Mouse (Mus musculus) forebrain, embryonic 16.5 days (tissue): ENCODE measurements around the gene Pold4. TPM values are rescaled to one million over a fixed set of nuclear protein-coding genes. Genes with fewer than 3 reads are reported as not detected.
"Not testable (repeated sequence)": the region's sequence is repeated elsewhere in the genome, so short reads cannot be mapped to it uniquely, and the experiment has no call there.

Source experiments
- ATAC-seq: fragments of 200-750 bp; cut with Nextera tagmentation; 2 replicates; pipeline ENCODE4 v1.8.0; 2017; ENCODE audit warnings: mild to moderate bottlenecking, moderate library complexity
- H3K27ac ChIP-seq: fragments of 300-500 bp; sonication (generic); 2 replicates; pipeline ENCODE4 v1.5.1; 2014; ENCODE audit warnings: low read length, control low read depth
- H3K27me3 ChIP-seq: fragments of 300-500 bp; sonication (generic); replicated peaks from 2 replicates; pipeline ENCODE4 v1.6.1; 2014; ENCODE audit warnings: low read length; ENCODE audit not compliant: control insufficient read depth, insufficient read depth
- H3K36me3 ChIP-seq: fragments of 300-500 bp; sonication (generic); 2 replicates; pipeline ENCODE4 v1.6.1; 2014; ENCODE audit not compliant: control insufficient read depth, insufficient read depth
- H3K4me1 ChIP-seq: fragments of 300-500 bp; sonication (generic); replicated peaks from 2 replicates; pipeline ENCODE4 v1.6.1; 2014; ENCODE audit warnings: low read length; ENCODE audit not compliant: control insufficient read depth, insufficient read depth
- H3K4me2 ChIP-seq: fragments of 300-500 bp; sonication (generic); 2 replicates; pipeline ENCODE4 v1.6.1; 2014; ENCODE audit warnings: mild to moderate bottlenecking, low read length, control low read depth
- H3K4me3 ChIP-seq: fragments of 300-500 bp; sonication (generic); replicated peaks from 2 replicates; pipeline ENCODE4 v1.5.1; 2014; ENCODE audit warnings: mild to moderate bottlenecking, low read length, control low read depth
- H3K9ac ChIP-seq: fragments of 300-500 bp; sonication (generic); replicated peaks from 2 replicates; pipeline ENCODE4 v1.6.1; 2014; ENCODE audit warnings: low read depth, low read length, control low read depth
- H3K9me3 ChIP-seq: fragments of 300-500 bp; sonication (generic); 2 replicates; pipeline ENCODE4 v1.6.1; 2016; ENCODE audit warnings: low read length; ENCODE audit not compliant: control insufficient read depth
- WGBS: fragments of 180-500 bp; shearing (Covaris S2); extraction: QIAGEN DNeasy Blood & Tissue Kit; methylation state at CpG from one replicate; pipeline ENCODE4 v1.1.7; 2014; 5-methylcytosine and 5-hydroxymethylcytosine counted together
- polyA plus RNA-seq: library from polyadenylated mRNA; unstranded; fragments of >200 nt; fragmentation: Nextera tagmentation; extraction: Ambion mirVana; gene quantifications from 2 replicates; pipeline ENCODE4 v1.2.1, GENCODE M21; 2015

The Pold4 gene
- polyA plus RNA-seq, 1 experiment from 2014 or later: 21.9 TPM

DNA sequence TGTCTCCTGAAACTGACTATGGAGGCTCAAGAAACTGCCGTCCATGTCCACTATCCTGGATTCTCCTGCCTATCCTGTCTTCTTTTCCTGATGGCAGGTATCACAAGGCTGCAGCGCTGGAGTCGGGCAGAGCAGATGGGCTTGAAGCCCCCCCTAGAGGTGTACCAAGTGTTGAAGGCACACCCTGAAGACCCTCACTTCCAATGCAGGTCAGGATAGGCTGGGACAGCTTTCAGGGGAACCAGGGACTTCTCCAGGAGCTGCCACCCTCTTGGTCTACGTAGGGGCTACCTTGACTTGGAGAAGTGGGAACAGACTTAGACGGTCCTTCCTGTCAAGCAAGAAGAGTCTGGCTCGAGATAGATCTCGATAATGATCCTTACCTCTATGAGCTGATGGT, 952 bp downstream of the Pold4 start:
- Histone ChIP-seq H3K27ac (no peak overlapping the region), H3K9me3 (no peaks in the 10 kb centered on the region), H3K4me3 (no peak overlapping the region; the same call in 1 of the 2 replicates), H3K27me3 (peaks cover 10% of the 10 kb centered on the region), H3K9ac (no peak overlapping the region), H3K36me3 (no peaks in the 10 kb centered on the region), H3K4me1 (peaks cover 11% of the 10 kb centered on the region), H3K4me2 (peak overlapping the region; percentile 68; the same call in 1 of the 2 replicates)
- ATAC-seq: no peak
- 78% methylated on average over 7 of the region's 7 CpGs for WGBS

DNA sequence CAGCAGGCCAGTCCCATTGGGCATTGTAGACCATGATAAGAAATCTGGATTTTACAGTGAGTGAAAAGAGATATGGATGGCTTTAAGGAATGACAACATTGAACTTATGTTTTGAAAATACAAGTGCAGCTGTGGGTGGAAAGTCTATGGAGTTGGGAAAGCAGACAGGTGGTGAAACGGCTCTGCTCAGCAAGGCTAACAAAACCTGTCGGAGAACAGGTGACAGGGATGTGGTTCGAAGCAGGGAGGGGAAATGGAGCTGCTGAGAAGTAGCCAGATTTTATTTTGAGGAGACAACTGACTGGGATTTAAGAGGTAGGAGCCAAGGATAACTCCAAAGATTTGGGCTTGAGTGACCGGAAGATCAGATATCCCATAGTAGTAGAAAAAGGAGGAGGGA, 2.8 kb downstream of the Pold4 start:
- Histone ChIP-seq H3K27ac (no peak overlapping the region), H3K9ac (no peak overlapping the region), H3K4me2 (no peak overlapping the region), H3K9me3 (no peaks in the 10 kb centered on the region), H3K4me1 (peaks cover 11% of the 10 kb centered on the region), H3K4me3 (no peak overlapping the region), H3K27me3 (peaks cover 3% of the 10 kb centered on the region), H3K36me3 (no peaks in the 10 kb centered on the region)
- WGBS: 74% methylated on average over 4 of the region's 4 CpGs
- ATAC-seq: no peak

DNA sequence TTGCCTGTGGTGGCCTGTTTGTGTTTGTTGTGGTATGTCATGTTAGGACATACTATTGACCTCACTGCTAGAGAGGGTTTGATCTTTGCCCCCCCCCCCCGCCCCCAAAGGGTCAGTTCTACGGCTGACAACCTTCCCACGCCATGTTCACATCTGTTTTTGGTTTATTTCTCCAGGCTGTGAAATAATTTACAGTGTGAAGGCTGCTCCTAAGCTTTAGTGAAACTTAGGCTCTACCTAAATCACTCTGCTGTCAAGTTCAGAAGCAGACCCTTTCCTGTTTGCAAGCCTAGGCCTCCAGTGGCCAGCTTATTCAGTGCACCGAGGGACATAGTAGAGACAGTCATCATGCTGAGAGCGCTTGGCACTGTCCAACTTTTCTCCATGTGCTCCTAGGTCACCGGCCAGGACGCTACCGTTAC, 8.6 kb downstream of the Pold4 start:
- H3K9me3 ChIP-seq: no peaks in the 10 kb centered on the region
- H3K4me1 ChIP-seq: no peaks in the 10 kb centered on the region

DNA sequence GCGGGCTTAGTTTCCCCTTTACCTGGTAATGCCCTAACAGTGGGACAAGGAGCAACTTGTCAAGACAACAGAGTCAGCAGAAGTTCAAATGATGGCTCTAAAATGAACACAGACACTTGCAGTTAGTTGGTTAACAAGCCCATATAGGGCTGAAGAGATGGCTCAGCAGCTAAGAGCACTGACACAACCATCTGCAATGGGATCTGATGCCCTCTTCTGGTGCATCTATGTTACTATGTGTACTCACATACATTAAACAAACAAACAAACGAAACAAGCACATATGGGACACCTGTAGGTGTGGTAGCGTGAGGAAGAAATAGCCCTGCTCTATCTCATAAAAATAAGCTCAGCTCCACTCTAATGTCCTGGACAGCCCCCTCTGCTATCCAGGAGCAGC, 10.7 kb downstream of the Pold4 start:
- H3K9me3 ChIP-seq: no peaks in the 10 kb centered on the region
- WGBS: 56% methylated on average over 3 of the region's 3 CpGs
- no peak overlapping the region for H3K4me2 ChIP-seq
- no peaks in the 10 kb centered on the region for H3K27me3 ChIP-seq
- no peak for ATAC-seq
- H3K9ac ChIP-seq: no peak overlapping the region
- H3K4me1 ChIP-seq: no peaks in the 10 kb centered on the region
- H3K27ac ChIP-seq: no peak overlapping the region
- no peaks in the 10 kb centered on the region for H3K36me3 ChIP-seq
- H3K4me3 ChIP-seq: no peak overlapping the region

More for the DNA sequence above, 8.6 kb downstream of the Pold4 start:
- no peak for ATAC-seq
- Histone ChIP-seq H3K36me3 (no peaks in the 10 kb centered on the region), H3K9ac (no peak overlapping the region), H3K27ac (no peak overlapping the region), H3K27me3 (no peaks in the 10 kb centered on the region), H3K4me2 (no peak overlapping the region), H3K4me3 (no peak overlapping the region)
- 78% methylated on average over 8 of the region's 8 CpGs for WGBS

DNA sequence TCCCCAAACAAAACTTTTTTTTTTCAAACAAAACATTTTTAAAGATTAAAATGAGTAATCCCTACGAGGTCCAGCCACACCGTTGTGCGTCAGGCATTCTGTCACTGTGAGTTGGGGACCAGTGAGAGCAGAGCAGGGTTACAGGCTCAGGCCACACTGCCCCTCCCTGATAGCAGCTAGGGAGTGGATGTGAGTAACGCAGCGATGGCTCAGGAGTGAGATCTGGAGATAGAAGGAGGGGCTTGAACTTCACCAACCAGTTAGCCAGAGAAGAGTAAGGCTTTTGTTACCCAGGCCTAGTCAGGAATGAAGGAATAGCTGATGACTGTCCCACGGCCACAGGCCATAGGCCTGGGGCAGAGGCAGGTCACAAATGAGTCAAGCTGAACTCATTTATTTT, 13.1 kb downstream of the Pold4 start:
- no peak for ATAC-seq
- H3K4me1 ChIP-seq: no peaks in the 10 kb centered on the region
- H3K9me3 ChIP-seq: no peaks in the 10 kb centered on the region
- H3K4me2 ChIP-seq: no peak overlapping the region
- no peaks in the 10 kb centered on the region for H3K27me3 ChIP-seq
- WGBS: 81% methylated on average over 6 of the region's 6 CpGs
- H3K9ac ChIP-seq: no peak overlapping the region
- H3K36me3 ChIP-seq: no peaks in the 10 kb centered on the region
- no peak overlapping the region for H3K27ac ChIP-seq
- no peak overlapping the region for H3K4me3 ChIP-seq

DNA sequence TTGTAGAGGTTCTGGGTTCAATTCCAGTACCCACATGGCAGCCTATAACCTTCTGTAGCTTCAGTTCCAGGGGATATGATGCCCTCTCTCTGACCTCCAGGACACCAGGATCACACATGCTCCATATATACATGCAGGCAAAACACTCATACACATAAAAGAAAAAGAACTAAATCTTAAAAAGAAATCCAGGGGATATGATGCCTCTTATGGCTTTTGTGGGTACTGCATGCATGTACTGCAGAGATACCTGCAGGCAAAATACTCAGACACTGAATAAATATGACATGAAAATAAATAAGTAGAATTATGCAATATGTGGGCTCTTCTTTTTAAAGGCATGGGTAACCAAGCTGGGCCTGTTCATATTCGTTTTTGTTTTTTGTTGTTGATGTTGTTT, 15.3 kb downstream of the Pold4 start:
- no peak overlapping the region for H3K4me2 ChIP-seq
- no peak for ATAC-seq
- H3K27me3 ChIP-seq: no peaks in the 10 kb centered on the region
- WGBS: 55% methylated on average over 1 of the region's 1 CpGs
- no peak overlapping the region for H3K27ac ChIP-seq
- no peaks in the 10 kb centered on the region for H3K36me3 ChIP-seq
- no peak overlapping the region for H3K9ac ChIP-seq
- H3K4me1 ChIP-seq: no peaks in the 10 kb centered on the region
- H3K9me3 ChIP-seq: no peaks in the 10 kb centered on the region
- H3K4me3 ChIP-seq: no peak overlapping the region

DNA sequence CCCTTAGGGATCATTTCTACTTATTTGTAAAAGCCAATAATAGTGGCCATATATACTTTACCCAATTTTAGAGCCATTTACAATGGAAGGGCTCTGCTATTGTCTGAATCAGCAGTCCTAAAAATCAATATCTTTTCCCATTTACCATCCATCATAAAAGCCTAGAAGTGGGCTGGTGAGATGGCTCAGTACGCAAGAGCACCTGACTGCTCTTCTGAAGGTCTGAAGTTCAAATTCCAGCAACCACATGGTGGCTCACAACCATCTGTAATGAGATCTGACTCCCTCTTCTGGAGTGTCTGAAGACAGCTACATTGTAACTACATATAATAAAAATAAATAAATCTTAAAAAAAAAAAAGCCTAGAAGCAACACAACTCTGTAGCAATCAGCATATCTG, 17.0 kb downstream of the Pold4 start:
- H3K27ac ChIP-seq, H3K36me3 ChIP-seq, H3K9me3 ChIP-seq, H3K27me3 ChIP-seq, H3K9ac ChIP-seq, H3K4me2 ChIP-seq, H3K4me1 ChIP-seq, H3K4me3 ChIP-seq, ATAC-seq: not testable (repeated sequence)
- 70% methylated on average over 1 of the region's 1 CpGs for WGBS

DNA sequence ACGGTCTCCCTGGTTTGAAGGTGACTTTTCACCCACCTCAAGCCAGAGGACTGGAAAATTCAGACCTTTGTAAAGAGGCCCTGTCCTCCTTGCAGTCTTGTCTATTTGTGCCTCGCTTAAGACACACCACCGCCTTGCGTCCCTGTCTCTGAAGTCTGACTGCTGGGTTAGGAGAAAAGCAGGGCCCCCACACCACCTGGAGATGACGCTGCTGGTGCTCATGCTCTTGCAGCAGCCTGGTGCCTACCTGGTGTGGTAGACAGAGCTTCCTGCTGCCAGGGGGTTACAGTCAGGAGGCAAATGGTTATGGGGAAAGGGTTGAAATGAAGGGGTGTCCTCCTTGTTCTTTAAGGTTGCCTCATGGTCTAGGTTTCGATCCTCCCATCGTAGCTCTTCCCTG, 22.5 kb downstream of the Pold4 start:
- peaks cover 9% of the 10 kb centered on the region for H3K4me1 ChIP-seq
- H3K4me3 ChIP-seq: no peak overlapping the region
- no peaks in the 10 kb centered on the region for H3K9me3 ChIP-seq
- no peaks in the 10 kb centered on the region for H3K36me3 ChIP-seq
- WGBS: 88% methylated on average over 7 of the region's 7 CpGs
- H3K27ac ChIP-seq: no peak overlapping the region
- no peak overlapping the region for H3K9ac ChIP-seq
- H3K27me3 ChIP-seq: no peaks in the 10 kb centered on the region
- ATAC-seq: no peak
- H3K4me2 ChIP-seq: no peak overlapping the region

DNA sequence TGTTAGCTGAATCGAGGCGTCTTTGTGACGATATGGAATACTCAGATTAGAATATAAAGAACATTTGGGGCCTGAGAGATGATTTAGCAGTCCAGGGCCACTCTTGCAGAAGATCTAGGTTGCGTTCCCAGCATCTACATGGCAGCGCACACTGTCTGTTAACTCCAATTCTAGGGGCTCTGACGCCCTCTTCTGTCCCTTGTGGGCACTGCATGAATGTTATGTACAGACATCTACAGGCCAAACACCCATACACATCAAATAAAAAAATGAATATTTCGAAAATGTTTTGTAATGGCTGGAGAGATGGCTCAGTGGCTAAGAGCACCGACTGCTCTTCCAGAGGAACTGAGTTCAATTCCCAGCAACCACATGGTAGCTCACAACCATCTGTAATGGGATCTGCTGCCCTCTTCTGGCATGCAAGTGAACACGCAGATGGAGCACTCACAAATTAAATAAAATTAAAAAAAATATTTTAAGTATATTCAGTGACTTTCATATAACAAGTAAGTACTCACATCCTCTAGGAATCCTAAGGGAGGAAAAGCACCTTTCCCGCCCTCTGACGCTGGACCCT, 24.0 kb downstream of the Pold4 start:
- H3K9ac ChIP-seq: no peak overlapping the region
- no peaks in the 10 kb centered on the region for H3K27me3 ChIP-seq
- no peak overlapping the region for H3K27ac ChIP-seq
- H3K36me3 ChIP-seq: no peaks in the 10 kb centered on the region
- WGBS: 76% methylated on average over 11 of the region's 11 CpGs
- no peak overlapping the region for H3K4me2 ChIP-seq
- H3K4me1 ChIP-seq: peaks cover 9% of the 10 kb centered on the region
- H3K4me3 ChIP-seq: no peak overlapping the region
- no peaks in the 10 kb centered on the region for H3K9me3 ChIP-seq
- ATAC-seq: no peak
